Mouse (Mus musculus): ENCODE results near the gene Arhgef18. TPM values are rescaled to one million over a fixed set of nuclear protein-coding genes. Genes with fewer than 3 reads are reported as not detected.

The Arhgef18 gene
- total RNA-seq, 2 experiments from 2014 or later, result 38.1 to 40.7 TPM

- peak; percentile 61 to 75 for DNase-seq (ENCODE audit: low spot score in 2 of 2)
These were observed 100.4 kb downstream of the Arhgef18 start, which contains the start of gene Zfp358 for GRCm38 (mm10) chr8:3492901-3493844. Zfp358 (plus strand) TSS chr8:3493138.

GRCm38 (mm10) chr8:3493845-3494208 lies 101.0 kb downstream of the Arhgef18 start:
- no peak for DNase-seq (ENCODE audit: low spot score in 2 of 2)
- intact Hi-C loops (cut with DNase I), result no loop called here

More at GRCm38 (mm10) chr8:3492901-3493844, 100.4 kb downstream of the Arhgef18 start, which contains the start of gene Zfp358:
- intact Hi-C loops (cut with DNase I), result no loop called here

GRCm38 (mm10) chr8:3495578-3496427 lies 103.0 kb downstream of the Arhgef18 start:
- intact Hi-C loops (cut with DNase I), result no loop called here
- DNase-seq (ENCODE audit: low spot score in 2 of 2), result no peak

- DNase-seq (ENCODE audit: low spot score in 2 of 2), result no peak
- intact Hi-C loops (cut with DNase I), result no loop called here
These were observed 103.6 kb downstream of the Arhgef18 start for GRCm38 (mm10) chr8:3496428-3496748.

- no peak for DNase-seq (ENCODE audit: low spot score in 2 of 2)
- intact Hi-C loops (cut with DNase I), result no loop called here
These were observed 105.8 kb downstream of the Arhgef18 start for GRCm38 (mm10) chr8:3498583-3498982.

GRCm38 (mm10) chr8:3499751-3500150 lies 106.9 kb downstream of the Arhgef18 start:
- DNase-seq (ENCODE audit: low spot score in 2 of 2), result no peak
- intact Hi-C loops (cut with DNase I), result no loop called here

GRCm38 (mm10) chr8:3500235-3501090 lies 107.7 kb downstream of the Arhgef18 start, which contains the start of gene Mcoln1:
Mcoln1 (plus strand) TSS chr8:3500457.
- peak; percentile 98 to 99 for DNase-seq (ENCODE audit: low spot score in 2 of 2)
- intact Hi-C loops (cut with DNase I), result no loop called here

GRCm38 (mm10) chr8:3502217-3502616 lies 109.4 kb downstream of the Arhgef18 start:
- DNase-seq (ENCODE audit: low spot score in 2 of 2), result peak in 1 of 2 experiments; percentile 58
- intact Hi-C loops (cut with DNase I), result no loop called here

Other genes with a start within 250 kb of the Arhgef18 start
- gene Insr, start 113.4 kb upstream of the Arhgef18 start, total RNA-seq (2021), result 10 to 100 TPM; 45.3 to 48.9 TPM
- gene A430078G23Rik, start 39.6 kb upstream of the Arhgef18 start, total RNA-seq (2021), result not detected
- 1 to 10 TPM in 1 of 2 experiments, under 1 TPM in 1; 0.74 to 1.2 TPM for gene Pex11g, start 74.7 kb downstream of the Arhgef18 start, total RNA-seq (2021)
- gene Tex45, start 77.9 kb downstream of the Arhgef18 start, total RNA-seq (2021), result under 1 TPM; 0.21 to 0.53 TPM
- 10 to 100 TPM; 25.3 to 26.4 TPM for gene Zfp358, start 100.1 kb downstream of the Arhgef18 start, total RNA-seq (2021)
- 10 to 100 TPM; 79.9 to 81.5 TPM for gene Mcoln1, start 107.5 kb downstream of the Arhgef18 start, total RNA-seq (2021)
- 10 to 100 TPM; 70.2 to 74.8 TPM for gene Pnpla6, start 122.4 kb downstream of the Arhgef18 start, total RNA-seq (2021)
- not detected for gene C330021F23Rik, start 175.0 kb downstream of the Arhgef18 start, total RNA-seq (2021)
- 10 to 100 TPM; 45.8 to 45.9 TPM for gene Camsap3, start 194.3 kb downstream of the Arhgef18 start, total RNA-seq (2021)
- gene Xab2, start 228.3 kb downstream of the Arhgef18 start, total RNA-seq (2021), result 10 to 100 TPM; 32.7 to 34.4 TPM
- gene Pet100, start 228.5 kb downstream of the Arhgef18 start, total RNA-seq (2021), result 10 to 100 TPM; 88.1 to 92.9 TPM
- gene Pcp2, start 232.5 kb downstream of the Arhgef18 start, total RNA-seq (2021), result 1 to 10 TPM in 1 of 2 experiments, under 1 TPM in 1; 0.78 to 1.1 TPM
- gene Stxbp2, start 237.9 kb downstream of the Arhgef18 start, total RNA-seq (2021), result 10 to 100 TPM; 39.2 to 50.8 TPM

Measured in left cerebral cortex, postnatal 14 days (tissue).